Mouse (Mus musculus): ENCODE measurements at regions not wholly inside any gene's neighbourhood (a gene's known extent, or its start where the extent isn't known, plus 50 kb on each side); places are given as distances from the start of the nearest gene placed in this dataset.
A peak's percentile ranks its signal among the peaks of the same experiment; 100 is the strongest.

DNA sequence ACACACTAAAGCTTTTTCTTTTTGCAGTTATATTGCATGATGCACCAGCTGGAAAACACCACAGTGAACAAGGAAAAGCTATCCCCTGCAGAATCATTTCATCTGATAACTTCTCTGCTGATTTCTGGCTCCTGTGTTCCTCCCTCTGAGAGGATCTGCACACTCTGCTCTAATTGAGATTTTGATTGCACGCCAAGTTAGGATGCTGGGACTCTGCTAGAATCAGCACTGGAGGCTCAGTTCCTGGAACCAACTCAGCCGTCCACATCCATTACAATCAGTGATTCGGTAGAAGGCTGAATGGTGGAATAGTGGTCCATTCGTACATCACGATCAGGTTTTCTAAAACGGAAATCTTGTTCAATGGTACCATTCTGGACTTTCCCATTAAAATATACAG, 434.1 kb downstream of the Tox3 start:
- H3K4me1 ChIP-seq (ENCODE audit: control insufficient read depth, insufficient read depth, low read length), result no peaks in the 10 kb centered on the region
- H3K36me3 ChIP-seq (ENCODE audit: control insufficient read depth, insufficient read depth, low read length), result no peaks in the 10 kb centered on the region
- no peak overlapping the region for H3K4me3 ChIP-seq (ENCODE audit: low read depth, low read length)
- no peak overlapping the region for H3K9ac ChIP-seq (ENCODE audit: low read depth, low read length)
- no peak overlapping the region for H3K27ac ChIP-seq (ENCODE audit: low read length)
- H3K9me3 ChIP-seq (replicated peaks; ENCODE audit: control insufficient read depth, low read length, poor library complexity, severe bottlenecking), result peaks cover 3% of the 10 kb centered on the region; the same call in 1 of the 2 replicates
- no peaks in the 10 kb centered on the region for H3K27me3 ChIP-seq (ENCODE audit: control insufficient read depth, insufficient read depth, low read depth, low read length)
- no peak overlapping the region for H3K4me2 ChIP-seq (ENCODE audit: low read length)
- 91% methylated on average over 6 of the region's 6 CpGs for WGBS
- ATAC-seq, result no peak

DNA sequence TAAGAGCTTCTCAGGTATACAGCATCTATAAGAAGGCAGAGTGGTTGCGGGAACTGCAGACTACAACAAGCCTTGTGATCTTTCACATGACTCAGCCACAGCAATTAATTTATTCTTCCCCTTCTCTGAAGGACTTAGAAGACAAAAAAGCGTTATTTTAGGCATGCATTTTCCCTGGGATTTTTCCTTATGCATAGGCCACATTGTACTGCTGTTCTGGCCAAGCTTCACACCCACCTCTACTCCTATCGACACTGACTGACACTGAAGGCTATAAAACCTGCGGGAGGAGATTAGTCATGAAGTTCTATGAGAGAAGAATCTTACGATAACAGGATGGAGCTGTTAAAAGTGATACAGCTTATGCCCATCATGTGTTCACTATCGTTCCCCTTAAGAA, 441.9 kb downstream of the Tox3 start:
- 48% methylated on average over 6 of the region's 6 CpGs for WGBS
- no peak overlapping the region for H3K4me3 ChIP-seq (ENCODE audit: low read depth, low read length)
- no peaks in the 10 kb centered on the region for H3K9me3 ChIP-seq (replicated peaks; ENCODE audit: control insufficient read depth, low read length, poor library complexity, severe bottlenecking)
- no peak for ATAC-seq
- H3K27ac ChIP-seq (ENCODE audit: low read length), result peak overlapping the region; percentile 41; the same call in 1 of the 2 replicates
- no peaks in the 10 kb centered on the region for H3K27me3 ChIP-seq (ENCODE audit: control insufficient read depth, insufficient read depth, low read depth, low read length)
- no peaks in the 10 kb centered on the region for H3K36me3 ChIP-seq (ENCODE audit: control insufficient read depth, insufficient read depth, low read length)
- H3K9ac ChIP-seq (ENCODE audit: low read depth, low read length), result no peak overlapping the region
- peaks cover 12% of the 10 kb centered on the region; the same call in 1 of the 2 replicates for H3K4me1 ChIP-seq (ENCODE audit: control insufficient read depth, insufficient read depth, low read length)
- H3K4me2 ChIP-seq (ENCODE audit: low read length), result no peak overlapping the region

DNA sequence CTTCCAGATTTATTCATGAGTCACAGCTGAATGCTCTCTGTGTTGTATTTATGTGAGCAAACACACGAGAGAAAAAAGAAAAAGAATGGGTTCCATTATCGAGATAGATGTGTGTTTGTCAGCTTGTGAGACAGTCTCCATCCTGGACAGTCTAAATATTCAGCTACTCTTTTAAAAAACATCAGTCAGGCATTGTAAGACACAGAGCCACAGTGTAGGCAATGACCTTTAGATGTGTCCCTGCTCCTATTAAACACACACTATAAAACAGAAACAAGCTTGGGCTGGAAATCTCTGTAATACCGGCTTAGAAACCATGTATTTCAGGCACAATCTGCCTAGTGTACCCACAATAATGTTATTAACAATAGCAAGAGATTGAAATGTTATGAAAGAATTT, 442.6 kb downstream of the Tox3 start:
- Histone ChIP-seq H3K27me3 (ENCODE audit: control insufficient read depth, insufficient read depth, low read depth, low read length) (no peaks in the 10 kb centered on the region), H3K9ac (ENCODE audit: low read depth, low read length) (no peak overlapping the region), H3K9me3 (replicated peaks; ENCODE audit: control insufficient read depth, low read length, poor library complexity, severe bottlenecking) (no peaks in the 10 kb centered on the region), H3K4me1 (ENCODE audit: control insufficient read depth, insufficient read depth, low read length) (peaks cover 12% of the 10 kb centered on the region; the same call in 1 of the 2 replicates), H3K36me3 (ENCODE audit: control insufficient read depth, insufficient read depth, low read length) (no peaks in the 10 kb centered on the region), H3K4me3 (ENCODE audit: low read depth, low read length) (no peak overlapping the region), H3K27ac (ENCODE audit: low read length) (no peak overlapping the region), H3K4me2 (ENCODE audit: low read length) (no peak overlapping the region)
- 30% methylated on average over 3 of the region's 3 CpGs for WGBS
- ATAC-seq, result no peak

DNA sequence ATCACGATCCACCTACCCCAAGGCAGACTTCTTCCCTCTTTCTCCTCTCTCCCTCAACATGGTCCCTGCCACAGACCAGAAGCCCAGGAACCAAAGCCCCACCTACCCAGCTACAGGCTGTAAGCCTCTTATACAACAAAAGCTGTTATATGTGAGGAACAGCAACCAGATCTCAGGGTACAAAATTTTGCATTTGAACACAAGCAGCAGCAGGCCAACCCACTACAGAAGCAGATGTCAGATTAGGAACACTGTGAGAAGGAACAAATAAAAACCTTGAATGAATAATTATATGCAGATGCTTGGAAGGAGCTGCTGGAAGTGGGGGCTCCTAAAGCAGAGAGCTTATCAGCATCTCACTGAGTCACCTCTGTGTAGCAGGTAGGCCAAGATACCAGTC, 444.8 kb downstream of the Tox3 start:
- no peaks in the 10 kb centered on the region for H3K9me3 ChIP-seq (replicated peaks; ENCODE audit: control insufficient read depth, low read length, poor library complexity, severe bottlenecking)
- no peak for ATAC-seq
- H3K9ac ChIP-seq (ENCODE audit: low read depth, low read length), result no peak overlapping the region
- H3K27me3 ChIP-seq (ENCODE audit: control insufficient read depth, insufficient read depth, low read depth, low read length), result no peaks in the 10 kb centered on the region
- H3K4me3 ChIP-seq (ENCODE audit: low read depth, low read length), result no peak overlapping the region
- WGBS, result 56% methylated on average over 1 of the region's 1 CpGs
- H3K36me3 ChIP-seq (ENCODE audit: control insufficient read depth, insufficient read depth, low read length), result no peaks in the 10 kb centered on the region
- peaks cover 12% of the 10 kb centered on the region; the same call in 1 of the 2 replicates for H3K4me1 ChIP-seq (ENCODE audit: control insufficient read depth, insufficient read depth, low read length)
- H3K4me2 ChIP-seq (ENCODE audit: low read length), result no peak overlapping the region
- no peak overlapping the region for H3K27ac ChIP-seq (ENCODE audit: low read length)

DNA sequence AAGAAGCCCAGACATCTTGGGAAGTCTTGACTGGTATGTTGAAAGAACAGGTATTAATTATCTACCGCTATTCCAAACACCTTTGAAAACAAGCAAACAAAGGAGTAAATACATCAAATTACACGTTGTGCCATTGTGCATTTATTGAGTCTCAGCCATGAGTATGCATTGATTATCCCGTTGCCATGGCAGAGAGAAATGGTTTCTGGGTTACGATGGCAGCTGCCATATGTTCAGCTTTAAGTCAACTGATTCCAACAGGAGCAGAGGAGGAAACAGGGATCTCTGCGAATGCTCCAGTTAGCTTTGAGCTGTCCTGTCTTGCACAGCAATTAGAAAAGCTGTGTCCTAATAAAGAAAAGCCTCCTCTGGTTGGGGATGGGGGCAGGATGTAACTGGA, 475.4 kb downstream of the Tox3 start:
- no peaks in the 10 kb centered on the region for H3K9me3 ChIP-seq (replicated peaks; ENCODE audit: control insufficient read depth, low read length, poor library complexity, severe bottlenecking)
- H3K36me3 ChIP-seq (ENCODE audit: control insufficient read depth, insufficient read depth, low read length), result no peaks in the 10 kb centered on the region
- H3K9ac ChIP-seq (ENCODE audit: low read depth, low read length), result no peak overlapping the region
- peaks cover 3% of the 10 kb centered on the region; the same call in 1 of the 2 replicates for H3K4me1 ChIP-seq (ENCODE audit: control insufficient read depth, insufficient read depth, low read length)
- WGBS, result 38% methylated on average over 5 of the region's 5 CpGs
- no peak overlapping the region for H3K4me2 ChIP-seq (ENCODE audit: low read length)
- H3K27me3 ChIP-seq (ENCODE audit: control insufficient read depth, insufficient read depth, low read depth, low read length), result no peaks in the 10 kb centered on the region
- H3K27ac ChIP-seq (ENCODE audit: low read length), result no peak overlapping the region
- no peak for ATAC-seq
- no peak overlapping the region for H3K4me3 ChIP-seq (ENCODE audit: low read depth, low read length)

DNA sequence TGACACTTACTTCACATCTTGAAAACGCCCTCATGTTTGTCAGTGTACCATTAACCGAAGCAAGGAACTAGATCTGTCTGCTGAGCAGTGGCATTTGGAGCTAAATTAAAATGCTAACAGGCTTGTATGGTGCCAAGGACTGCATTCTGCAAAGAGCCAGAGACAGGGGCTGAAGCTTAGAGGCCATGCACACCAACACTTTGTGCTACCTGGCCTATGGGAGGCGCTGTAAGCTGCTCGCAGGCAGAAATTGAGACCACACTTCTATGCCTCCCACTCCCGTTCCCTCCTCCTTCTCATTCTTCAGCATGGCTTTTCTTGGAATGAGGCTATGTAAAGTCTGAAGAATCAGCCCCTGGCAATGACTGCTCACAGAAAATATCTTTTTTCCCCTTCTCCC, 476.2 kb downstream of the Tox3 start:
- ATAC-seq, result no peak
- H3K9me3 ChIP-seq (replicated peaks; ENCODE audit: control insufficient read depth, low read length, poor library complexity, severe bottlenecking), result no peaks in the 10 kb centered on the region
- no peak overlapping the region for H3K4me2 ChIP-seq (ENCODE audit: low read length)
- H3K36me3 ChIP-seq (ENCODE audit: control insufficient read depth, insufficient read depth, low read length), result no peaks in the 10 kb centered on the region
- H3K4me1 ChIP-seq (ENCODE audit: control insufficient read depth, insufficient read depth, low read length), result peaks cover 3% of the 10 kb centered on the region; the same call in 1 of the 2 replicates
- no peak overlapping the region for H3K4me3 ChIP-seq (ENCODE audit: low read depth, low read length)
- H3K27ac ChIP-seq (ENCODE audit: low read length), result no peak overlapping the region
- H3K27me3 ChIP-seq (ENCODE audit: control insufficient read depth, insufficient read depth, low read depth, low read length), result no peaks in the 10 kb centered on the region
- 81% methylated on average over 5 of the region's 5 CpGs for WGBS
- no peak overlapping the region for H3K9ac ChIP-seq (ENCODE audit: low read depth, low read length)

DNA sequence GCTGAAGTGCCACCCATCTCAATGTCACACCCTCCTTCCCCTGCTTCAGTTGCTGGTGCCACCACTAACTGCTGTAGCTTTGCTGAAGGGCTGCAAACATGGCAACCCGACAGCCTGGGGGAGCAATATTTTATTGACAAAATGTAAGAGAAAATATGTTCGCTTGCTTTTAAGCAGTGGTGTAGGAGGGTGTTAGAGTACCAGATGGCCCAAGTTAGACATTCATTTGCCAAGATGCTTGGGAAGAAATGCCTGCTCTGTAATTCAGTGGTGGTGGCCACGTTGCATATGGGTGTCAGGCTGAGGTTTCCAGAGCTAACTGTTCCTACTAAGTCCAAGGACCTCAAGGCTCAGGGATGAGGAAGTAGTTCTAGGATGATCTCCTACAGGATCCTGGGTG, 488.3 kb downstream of the Tox3 start:
- Histone ChIP-seq H3K9me3 (replicated peaks; ENCODE audit: control insufficient read depth, low read length, poor library complexity, severe bottlenecking) (no peaks in the 10 kb centered on the region), H3K4me3 (ENCODE audit: low read depth, low read length) (no peak overlapping the region), H3K4me1 (ENCODE audit: control insufficient read depth, insufficient read depth, low read length) (no peaks in the 10 kb centered on the region), H3K27me3 (ENCODE audit: control insufficient read depth, insufficient read depth, low read depth, low read length) (no peaks in the 10 kb centered on the region), H3K4me2 (ENCODE audit: low read length) (no peak overlapping the region), H3K27ac (ENCODE audit: low read length) (no peak overlapping the region), H3K9ac (ENCODE audit: low read depth, low read length) (no peak overlapping the region), H3K36me3 (ENCODE audit: control insufficient read depth, insufficient read depth, low read length) (no peaks in the 10 kb centered on the region)
- 94% methylated on average over 3 of the region's 3 CpGs for WGBS
- ATAC-seq, result no peak

DNA sequence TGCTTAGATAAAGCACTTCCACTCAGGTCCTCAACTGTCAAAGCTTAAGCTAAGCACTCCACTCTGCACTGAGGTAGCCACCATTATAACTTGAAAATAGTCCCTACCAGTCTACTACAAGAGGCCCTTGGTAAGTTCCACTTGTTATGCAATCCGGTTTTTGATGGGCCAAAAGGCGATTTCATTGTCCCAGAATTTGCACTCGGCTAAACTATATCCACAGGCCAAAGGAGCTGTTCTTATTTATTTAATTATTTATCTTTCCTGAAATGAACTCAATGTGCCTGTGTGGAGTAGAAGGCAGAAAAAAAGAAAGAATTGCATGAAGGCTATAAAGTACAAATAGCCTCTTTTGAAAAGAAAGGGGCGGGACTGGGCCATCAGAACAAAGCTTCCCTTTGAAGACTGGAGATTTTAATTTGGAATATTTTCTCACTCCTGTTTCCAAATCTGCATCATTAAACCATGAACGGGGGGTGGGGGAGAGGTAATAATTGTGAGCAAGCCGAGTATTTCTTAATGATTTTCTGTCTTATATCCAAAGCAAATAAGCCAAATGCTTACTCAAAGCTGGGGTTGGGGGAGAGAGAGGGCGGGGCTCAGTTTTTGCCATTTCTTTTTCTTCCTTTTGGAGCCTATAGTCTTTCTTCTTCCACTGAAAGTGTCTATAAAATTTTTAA, 489.3 kb downstream of the Tox3 start:
- Histone ChIP-seq H3K4me1 (ENCODE audit: control insufficient read depth, insufficient read depth, low read length) (no peaks in the 10 kb centered on the region), H3K4me2 (ENCODE audit: low read length) (no peak overlapping the region), H3K36me3 (ENCODE audit: control insufficient read depth, insufficient read depth, low read length) (no peaks in the 10 kb centered on the region), H3K4me3 (ENCODE audit: low read depth, low read length) (no peak overlapping the region), H3K9ac (ENCODE audit: low read depth, low read length) (no peak overlapping the region), H3K9me3 (replicated peaks; ENCODE audit: control insufficient read depth, low read length, poor library complexity, severe bottlenecking) (no peaks in the 10 kb centered on the region), H3K27me3 (ENCODE audit: control insufficient read depth, insufficient read depth, low read depth, low read length) (no peaks in the 10 kb centered on the region), H3K27ac (ENCODE audit: low read length) (no peak overlapping the region)
- WGBS, result 83% methylated on average over 7 of the region's 7 CpGs
- no peak for ATAC-seq

DNA sequence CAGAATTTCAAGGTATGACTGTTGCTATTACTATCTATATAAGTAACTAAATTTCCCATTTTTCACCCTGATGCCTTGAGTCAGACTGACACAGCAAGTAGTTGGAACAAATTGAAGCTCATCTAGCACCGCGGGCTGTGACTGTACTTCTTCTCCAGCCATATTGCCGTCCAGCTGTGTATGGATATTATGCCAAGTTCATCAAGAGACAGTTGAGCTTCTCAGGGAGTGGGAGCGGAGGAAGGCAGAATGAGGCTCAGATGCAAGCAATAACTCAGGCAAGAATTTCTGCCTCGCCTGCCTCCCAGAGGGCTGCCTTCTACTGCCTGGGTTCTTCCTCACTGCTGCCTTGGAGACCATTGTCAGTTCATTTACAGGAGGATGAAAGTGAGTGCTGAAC, 492.6 kb downstream of the Tox3 start:
- H3K27ac ChIP-seq (ENCODE audit: low read length), result no peak overlapping the region
- H3K4me3 ChIP-seq (ENCODE audit: low read depth, low read length), result no peak overlapping the region
- 0 out of 2 replicates have a peak, but pooled peaks cover under 1% of the 10 kb centered on the region for H3K4me1 ChIP-seq (ENCODE audit: control insufficient read depth, insufficient read depth, low read length)
- H3K36me3 ChIP-seq (ENCODE audit: control insufficient read depth, insufficient read depth, low read length), result no peaks in the 10 kb centered on the region
- 76% methylated on average over 5 of the region's 5 CpGs for WGBS
- H3K27me3 ChIP-seq (ENCODE audit: control insufficient read depth, insufficient read depth, low read depth, low read length), result no peaks in the 10 kb centered on the region
- H3K9me3 ChIP-seq (replicated peaks; ENCODE audit: control insufficient read depth, low read length, poor library complexity, severe bottlenecking), result no peaks in the 10 kb centered on the region
- H3K9ac ChIP-seq (ENCODE audit: low read depth, low read length), result no peak overlapping the region
- H3K4me2 ChIP-seq (ENCODE audit: low read length), result no peak overlapping the region
- no peak for ATAC-seq
